8 mouse cellular contexts compared by ENCODE assay signal in the genomic region with DNA sequence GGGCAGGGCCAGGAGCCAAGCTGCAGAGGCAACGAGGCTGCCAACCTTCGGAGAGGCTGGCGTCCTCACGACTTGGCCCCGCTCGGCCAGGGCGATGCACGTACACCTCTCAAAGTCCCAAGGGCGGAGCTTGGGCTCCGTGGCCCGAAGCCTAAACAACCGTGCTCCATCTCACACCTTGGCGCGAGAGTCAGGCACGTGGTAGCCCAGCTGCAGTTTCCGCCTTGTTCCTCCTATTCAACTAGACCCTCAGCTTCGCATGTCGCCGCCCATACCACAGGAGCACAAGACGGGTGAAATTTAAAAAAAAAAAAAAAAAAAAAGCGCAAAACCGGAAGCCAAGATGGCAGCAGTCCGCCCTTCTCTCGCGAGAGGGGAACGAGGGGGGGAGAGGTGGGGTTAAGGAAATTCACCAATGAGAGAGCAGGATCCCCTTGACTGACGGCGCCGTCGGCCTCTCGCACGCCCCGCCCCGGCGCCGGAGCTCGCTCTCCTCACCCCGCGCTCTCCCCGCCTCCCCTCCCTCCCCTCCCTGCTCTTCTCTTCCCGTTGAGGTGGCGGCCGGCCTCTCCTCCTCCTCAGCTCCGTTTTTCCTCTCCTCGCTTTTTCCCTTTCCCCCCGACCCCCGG. TPM values are rescaled to one million over a fixed set of nuclear protein-coding genes. Genes with fewer than 3 reads are reported as not detected.
DNase-seq lines count a peak whose midpoint lies in the region; ATAC-seq and TF ChIP-seq lines count a peak whose summit lies in the region.

A gene (plus strand): TSS at position 470 of the 629 bp plus-strand sequence.

- peaks cover 41% of the 10 kb centered on the region for H3K4me1 ChIP-seq in hindbrain, embryonic 14.5 days (replicated peaks; ENCODE audit: control insufficient read depth, insufficient read depth, low read length)

- CTCF ChIA-PET in Patski (lab: Charles Lee) = no interaction called here

- DNase-seq in Patski (ENCODE audit: low read depth, low spot score) = peak; percentile 69
- DNase-seq in cerebellum, postnatal 14 days = peak; percentile 97 to 98
- peak; percentile 82 to 89 for DNase-seq in frontal cortex, postnatal 25 days (ENCODE audit: low spot score in 2 of 2)
- peak; percentile 96 for DNase-seq in hindbrain, embryonic 14.5 days (ENCODE audit: low spot score)
- peak; percentile 91 for DNase-seq in layer of hippocampus, postnatal 36 days
- DNase-seq in lung, postnatal 36 days = peak; percentile 97
- DNase-seq in retina, postnatal 1 day = peak; percentile 99
- DNase-seq in urinary bladder, adult 18-20 months (ENCODE audit: low spot score in 2 of 2) = peak; percentile 92

- no peaks in the 10 kb centered on the region for H3K36me3 ChIP-seq in hindbrain, embryonic 14.5 days (replicated peaks; ENCODE audit: control insufficient read depth, insufficient read depth)

- H3K4me2 ChIP-seq in hindbrain, embryonic 14.5 days (replicated peaks) = peak within 1 kb of the TSS; percentile 85

- no peaks in the 10 kb centered on the region for H3K9me3 ChIP-seq in hindbrain, embryonic 14.5 days (ENCODE audit: control insufficient read depth, low read length)

- no peak for TF ChIP-seq CTCF in Patski (IDR thresholded peaks at IDR 0.05)

- peak within 1 kb of the TSS; percentile 97 for H3K9ac ChIP-seq in hindbrain, embryonic 14.5 days

- POLR2A ChIA-PET in Patski (lab: Charles Lee) = interaction anchor here (0.6 kb wide), 1 partner anchor 46 kb away, joined by 3 read pairs; no protein-coding TSS in a partner anchor

- H3K27me3 ChIP-seq in Patski = no peaks in the 10 kb centered on the region
- H3K27me3 ChIP-seq in hindbrain, embryonic 14.5 days (ENCODE audit: control insufficient read depth, insufficient read depth, low read length) = no peaks in the 10 kb centered on the region

- WGBS in hindbrain, embryonic 14.5 days = 2% methylated on average over 31 of the region's 47 CpGs

- ATAC-seq in Patski = peak; percentile 91
- ATAC-seq in hindbrain, embryonic 14.5 days (ENCODE audit: low FRiP score) = peak; percentile 98

- H3K4me3 ChIP-seq in hindbrain, embryonic 14.5 days (replicated peaks; ENCODE audit: low read length) = peak within 1 kb of the TSS; percentile 92

- in situ Hi-C loops in Patski (cut with MboI; ENCODE audit: low pct_unique_long_range_greater_than_20kb) = no loop called here

- H3K27ac ChIP-seq in hindbrain, embryonic 14.5 days = peak within 1 kb of the TSS; percentile 98

RNA-seq across cellular contexts. Expression of the gene that starts here (rescaled TPM):
- 436 TPM for polyA plus RNA-seq in Patski (2021)
- polyA plus RNA-seq in hindbrain, embryonic 14.5 days (2014; fragmentation: Nextera tagmentation; extraction: Ambion mirVana) = 464 and 489 TPM in 2 replicates
- total RNA-seq in layer of hippocampus, postnatal 36 days (2021) = 100 to 1,000 TPM; 285 to 292 TPM

Comparison
In these comparisons a context has a peak if more than half of its experiments do, and no peak if none do; other contexts are left out.
1. Peak in every context shown above with its lines: DNase-seq, ATAC-seq, H3K4me3 ChIP-seq and H3K27ac ChIP-seq.